In the genomic region with DNA sequence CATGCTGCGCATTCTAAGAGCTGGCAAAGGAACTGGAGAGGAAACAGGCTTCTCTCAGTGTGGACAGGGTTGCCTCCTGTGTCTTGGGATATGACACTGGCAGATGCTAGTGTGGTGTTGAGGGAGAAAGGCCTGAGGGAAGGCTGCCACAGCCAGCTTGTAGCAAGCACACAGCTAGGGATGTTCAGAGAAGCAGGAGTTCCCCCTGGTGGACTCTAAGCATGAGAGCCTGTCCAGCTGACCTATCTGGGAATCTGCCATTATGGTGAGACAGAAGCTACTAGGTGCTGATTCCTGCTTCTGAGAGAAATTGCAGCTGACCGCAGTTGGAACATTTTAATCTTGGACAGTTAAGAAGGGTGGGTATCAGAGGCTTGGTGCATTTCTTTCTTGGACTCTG, we compare ENCODE assay signal across 9 mouse cellular contexts. TPM values are rescaled to one million over a fixed set of nuclear protein-coding genes. Genes with fewer than 3 reads are reported as not detected.
DNase-seq lines count a peak whose midpoint lies in the region; ATAC-seq and TF ChIP-seq lines count a peak whose summit lies in the region.
"Had no signal": no experiment of that assay in that cellular context is flagged by ENCODE, and none has a peak within 500 bp of the region (broad histone marks: within the 10 kb centered on the region; RNA-seq: fewer than 3 reads in every experiment).

No protein-coding gene starts in this region.

- H3K36me3 ChIP-seq in intestine, postnatal 0 days (ENCODE audit: control insufficient read depth, insufficient read depth) = peaks cover 68% of the 10 kb centered on the region
- H3K36me3 ChIP-seq in intestine, embryonic 16.5 days (ENCODE audit: control insufficient read depth, insufficient read depth, low read length) = peaks cover 12% of the 10 kb centered on the region
- H3K36me3 ChIP-seq in lung, embryonic 14.5 days (ENCODE audit: insufficient read depth) = peaks cover 53% of the 10 kb centered on the region
- peaks cover 12% of the 10 kb centered on the region for H3K36me3 ChIP-seq in intestine, embryonic 15.5 days

- H3K9me3 ChIP-seq in intestine, postnatal 0 days (ENCODE audit: control insufficient read depth) = no peaks in the 10 kb centered on the region
- no peaks in the 10 kb centered on the region for H3K9me3 ChIP-seq in intestine, embryonic 16.5 days (ENCODE audit: control insufficient read depth, low read length)
- H3K9me3 ChIP-seq in lung, embryonic 14.5 days (ENCODE audit: low read depth, low read length) = no peaks in the 10 kb centered on the region
- no peaks in the 10 kb centered on the region for H3K9me3 ChIP-seq in intestine, embryonic 15.5 days

- H3K4me3 ChIP-seq in intestine, postnatal 0 days (ENCODE audit: low read depth, low read length) = no peak overlapping the region
- H3K4me3 ChIP-seq in intestine, embryonic 16.5 days (ENCODE audit: low read length) = no peak overlapping the region
- H3K4me3 ChIP-seq in cortical plate, adult 2 months (ENCODE audit: insufficient read depth, low read length) = no peak overlapping the region
- no peak overlapping the region for H3K4me3 ChIP-seq in lung, embryonic 14.5 days (ENCODE audit: low read depth, low read length)
- H3K4me3 ChIP-seq in intestine, embryonic 15.5 days (replicated peaks) = no peak overlapping the region

- 88% methylated on average over 2 of the region's 2 CpGs for WGBS in intestine, postnatal 0 days
- WGBS in intestine, embryonic 16.5 days = 92% methylated on average over 2 of the region's 2 CpGs
- WGBS in lung, embryonic 14.5 days = 91% methylated on average over 2 of the region's 2 CpGs
- WGBS in intestine, embryonic 15.5 days = 84% methylated on average over 2 of the region's 2 CpGs

- H3K4me1 ChIP-seq in intestine, postnatal 0 days (replicated peaks; ENCODE audit: control insufficient read depth, insufficient read depth, low read length) = no peaks in the 10 kb centered on the region
- H3K4me1 ChIP-seq in intestine, embryonic 16.5 days (ENCODE audit: control insufficient read depth, insufficient read depth, low read length) = peaks cover 11% of the 10 kb centered on the region; the same call in 1 of the 2 replicates
- no peaks in the 10 kb centered on the region; the same call in none of the 2 replicates for H3K4me1 ChIP-seq in cortical plate, adult 2 months (ENCODE audit: control insufficient read depth, insufficient read depth, low read length)
- no peaks in the 10 kb centered on the region for H3K4me1 ChIP-seq in lung, embryonic 14.5 days (ENCODE audit: insufficient read depth)
- no peaks in the 10 kb centered on the region; the same call in 1 of the 2 replicates for H3K4me1 ChIP-seq in intestine, embryonic 15.5 days (replicated peaks)

- H3K27ac ChIP-seq in intestine, postnatal 0 days (ENCODE audit: low read depth, low read length) = no peak overlapping the region
- H3K27ac ChIP-seq in intestine, embryonic 16.5 days (ENCODE audit: low read length) = no peak overlapping the region; the same call in 1 of the 2 replicates
- H3K27ac ChIP-seq in cortical plate, adult 2 months (ENCODE audit: insufficient read depth, low read length) = no peak overlapping the region
- H3K27ac ChIP-seq in lung, embryonic 14.5 days (ENCODE audit: low read depth) = no peak overlapping the region
- no peak overlapping the region for H3K27ac ChIP-seq in intestine, embryonic 15.5 days

- no peaks in the 10 kb centered on the region for H3K27me3 ChIP-seq in intestine, postnatal 0 days (replicated peaks; ENCODE audit: control insufficient read depth, insufficient read depth, low read length)
- no peaks in the 10 kb centered on the region for H3K27me3 ChIP-seq in intestine, embryonic 16.5 days (replicated peaks; ENCODE audit: control insufficient read depth, insufficient read depth, low read length)
- no peaks in the 10 kb centered on the region for H3K27me3 ChIP-seq in lung, embryonic 14.5 days (ENCODE audit: insufficient read depth, low read length)
- no peaks in the 10 kb centered on the region for H3K27me3 ChIP-seq in intestine, embryonic 15.5 days (replicated peaks)

- peak; percentile 51 for DNase-seq in Muller cell, postnatal 12 days (ENCODE audit: inconsistent ontology term)
- DNase-seq in lung, embryonic 14.5 days = peak; percentile 70
- no peak for DNase-seq in left cerebral cortex, adult 9 months (ENCODE audit: low spot score in 2 of 2)

- ATAC-seq in intestine, postnatal 0 days = no peak
- no peak for ATAC-seq in intestine, embryonic 16.5 days
- ATAC-seq in lung, embryonic 14.5 days (ENCODE audit: insufficient read depth) = 0 out of 2 replicates have a peak, but pooled peaks have one; percentile 59
- no peak for ATAC-seq in inflammation-experienced regulatory T-cells, adult 6 months
- no peak for ATAC-seq in intestine, embryonic 15.5 days

- TF ChIP-seq POLR2A in cortical plate, adult 2 months (IDR thresholded peaks at IDR 0.05; ENCODE audit: extremely low read depth, insufficient read depth, low read length) = no peak

- H3K9ac ChIP-seq in intestine, postnatal 0 days (ENCODE audit: low read depth, low read length) = no peak overlapping the region
- H3K9ac ChIP-seq in intestine, embryonic 16.5 days (ENCODE audit: low read depth, low read length) = no peak overlapping the region
- no peak overlapping the region for H3K9ac ChIP-seq in lung, embryonic 14.5 days
- no peak overlapping the region for H3K9ac ChIP-seq in intestine, embryonic 15.5 days

- TF ChIP-seq CTCF in intestine, postnatal 0 days (IDR thresholded peaks at IDR 0.05; ENCODE audit: low read depth) = peak; percentile 74
- TF ChIP-seq CTCF in cortical plate, adult 2 months (IDR thresholded peaks at IDR 0.05; ENCODE audit: extremely low read depth, insufficient read depth, low read length) = 0 out of 2 replicates have a peak, but pooled peaks have one; percentile 29
- TF ChIP-seq CTCF in lung, embryonic 14.5 days (IDR thresholded peaks at IDR 0.05; ENCODE audit: low read depth) = peak; percentile 64

- no peak overlapping the region for H3K4me2 ChIP-seq in intestine, postnatal 0 days (replicated peaks; ENCODE audit: low read depth)
- no peak overlapping the region for H3K4me2 ChIP-seq in intestine, embryonic 16.5 days (ENCODE audit: low read depth, low read length)
- H3K4me2 ChIP-seq in lung, embryonic 14.5 days = no peak overlapping the region
- no peak overlapping the region for H3K4me2 ChIP-seq in intestine, embryonic 15.5 days (replicated peaks)

RNA-seq across cellular contexts. Expression of gene Btbd16, which starts 19.1 kb away (rescaled TPM):
- not detected in 2 replicates for polyA plus RNA-seq in intestine, postnatal 0 days (2015; fragmentation: Nextera tagmentation; extraction: Ambion mirVana)
- 0.05 TPM in 1 of 2 replicates, not detected in the other for polyA plus RNA-seq in intestine, embryonic 16.5 days (2015; fragmentation: Nextera tagmentation; extraction: Ambion mirVana)
- 0.68 and 0.86 TPM in 2 replicates for polyA plus RNA-seq in cortical plate, adult 2 months (2012; rRNA removed)
- polyA plus RNA-seq in lung, embryonic 14.5 days (2014; fragmentation: Nextera tagmentation; extraction: Ambion mirVana) = not detected in 2 replicates
- 1 to 10 TPM; 2.1 to 7.9 (median 7.2) TPM for polyA plus RNA-seq in inflammation-experienced regulatory T-cells, adult 6 months (2017; shearing (Covaris generic))
- 0.05 and 0.06 TPM in 2 replicates for polyA plus RNA-seq in intestine, embryonic 15.5 days (2015; fragmentation: Nextera tagmentation; extraction: Ambion mirVana)
- polyA plus RNA-seq: heart, embryonic 14.5 days had no signal

Comparison
In these comparisons a context has a peak if more than half of its experiments do, and no peak if none do; other contexts are left out.
1. DNase-seq: peak in Muller cell, postnatal 12 days (single experiment) and lung, embryonic 14.5 days (single experiment); none in left cerebral cortex, adult 9 months (0 of 2).
2. Peak in every context shown above with its lines, with median percentiles within 50 percentile points of each other: CTCF ChIP-seq.